Mouse (Mus musculus) forebrain, embryonic 14.5 days (tissue): ENCODE measurements around the gene Yipf3. TPM values are rescaled to one million over a fixed set of nuclear protein-coding genes. Genes with fewer than 3 reads are reported as not detected.

Experiments
- ATAC-seq: fragments of 200-750 bp; cut with Nextera tagmentation; 2 replicates; pipeline ENCODE4 v1.8.0; 2017; ENCODE audit warnings: mild to moderate bottlenecking, moderate library complexity
- DNase-seq: peaks from one replicate; pipeline ENCODE4 v3.0.0-alpha.2; 2015; ENCODE audit warnings: low spot score
- H3K27ac ChIP-seq: fragments of 300-500 bp; sonication (generic); 2 replicates; pipeline ENCODE4 v1.5.1; 2014; ENCODE audit warnings: low read depth, mild to moderate bottlenecking, control low read depth, low read length, moderate library complexity
- H3K27me3 ChIP-seq: fragments of 300-500 bp; sonication (generic); replicated peaks from 2 replicates; pipeline ENCODE4 v1.6.1; 2014; ENCODE audit warnings: low read length, control low read depth, mixed read lengths; ENCODE audit not compliant: control insufficient read depth, insufficient read depth
- H3K36me3 ChIP-seq: fragments of 300-500 bp; sonication (generic); 2 replicates; pipeline ENCODE4 v1.6.1; 2014; ENCODE audit warnings: low read length, control low read depth; ENCODE audit not compliant: control insufficient read depth, insufficient read depth
- H3K4me1 ChIP-seq: fragments of 300-500 bp; sonication (generic); 2 replicates; pipeline ENCODE4 v1.6.1; 2014; ENCODE audit warnings: antibody characterized with exemption, low read length, control low read depth; ENCODE audit not compliant: control insufficient read depth, insufficient read depth
- H3K4me2 ChIP-seq: fragments of 300-500 bp; sonication (generic); 2 replicates; pipeline ENCODE4 v1.6.1; 2014; ENCODE audit warnings: mild to moderate bottlenecking, control low read depth, low read length
- H3K4me3 ChIP-seq: fragments of 300-500 bp; sonication (generic); 2 replicates; pipeline ENCODE4 v1.5.1; 2014; ENCODE audit warnings: low read depth, low read length, control low read depth
- H3K9ac ChIP-seq: fragments of 300-500 bp; sonication (generic); 2 replicates; pipeline ENCODE4 v1.6.1; 2014; ENCODE audit warnings: mild to moderate bottlenecking, low read length, control low read depth, moderate library complexity
- H3K9me3 ChIP-seq: fragments of 300-500 bp; sonication (generic); replicated peaks from 2 replicates; pipeline ENCODE4 v1.6.1; 2016; ENCODE audit warnings: low read length, control low read depth, mixed read lengths; ENCODE audit not compliant: control insufficient read depth
- WGBS: fragments of 180-500 bp; shearing (Covaris S2); extraction: QIAGEN DNeasy Blood & Tissue Kit; methylation state at CpG from one replicate; pipeline ENCODE4 v1.1.7; 2014; 5-methylcytosine and 5-hydroxymethylcytosine counted together
- polyA plus RNA-seq: library from polyadenylated mRNA; unstranded; fragments of >200 nt; fragmentation: Nextera tagmentation; extraction: Ambion mirVana; gene quantifications from 2 replicates; pipeline ENCODE4 v1.2.1, GENCODE M21; 2014

Gene Yipf3
- polyA plus RNA-seq, 1 experiment from 2014 or later, result 97.5 TPM

DNA sequence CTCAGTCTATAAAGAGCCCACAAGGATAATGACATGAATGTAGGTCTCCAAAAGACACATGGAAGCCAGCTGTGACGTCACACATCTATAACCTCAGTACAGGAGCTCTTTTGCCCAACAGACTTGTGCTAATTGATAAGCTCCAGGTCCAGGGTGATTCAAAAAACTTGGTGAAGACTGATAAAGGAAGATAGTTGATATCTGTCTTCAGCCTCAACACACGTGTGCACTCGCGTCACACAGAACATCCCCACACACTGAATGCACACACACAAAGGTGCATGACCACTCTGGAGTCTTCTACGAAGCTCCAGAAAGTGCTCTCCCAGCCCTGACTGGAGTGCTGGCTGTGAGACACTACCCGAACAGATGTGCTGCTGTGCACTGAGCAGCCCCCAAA lies 10.8 kb upstream of the Yipf3 start:
- no peaks in the 10 kb centered on the region for H3K4me1 ChIP-seq
- no peak overlapping the region for H3K9ac ChIP-seq
- no peak overlapping the region for H3K27ac ChIP-seq
- no peaks in the 10 kb centered on the region for H3K27me3 ChIP-seq
- 93% methylated on average over 6 of the region's 6 CpGs for WGBS
- H3K36me3 ChIP-seq, result peaks cover 85% of the 10 kb centered on the region
- DNase-seq (no peak), ATAC-seq (no peak)
- H3K9me3 ChIP-seq, result no peaks in the 10 kb centered on the region
- no peak overlapping the region for H3K4me3 ChIP-seq
- no peak overlapping the region for H3K4me2 ChIP-seq

DNA sequence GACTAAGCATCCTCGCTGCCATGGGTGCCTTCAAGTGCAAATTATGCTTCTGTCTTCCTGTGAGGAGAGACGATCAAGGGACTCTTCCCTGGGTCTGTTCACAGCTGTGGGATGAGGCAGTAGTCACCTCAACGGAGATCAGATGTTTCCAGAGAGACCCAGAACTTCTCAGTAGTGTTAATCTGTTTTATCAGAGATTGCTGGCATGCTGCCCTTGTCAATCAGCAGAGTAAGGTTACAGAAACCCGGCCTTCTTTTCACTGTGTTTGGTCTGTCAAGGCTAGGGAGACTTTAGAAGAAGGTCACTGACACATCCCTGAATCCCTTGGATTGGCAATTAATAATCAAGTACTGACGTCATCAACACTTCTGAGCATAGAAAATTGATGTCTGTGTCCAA lies 10.4 kb upstream of the Yipf3 start:
- H3K4me2 ChIP-seq, result no peak overlapping the region
- H3K27me3 ChIP-seq, result no peaks in the 10 kb centered on the region
- no peak overlapping the region for H3K4me3 ChIP-seq
- no peak overlapping the region for H3K9ac ChIP-seq
- ATAC-seq, result no peak
- no peaks in the 10 kb centered on the region for H3K4me1 ChIP-seq
- H3K9me3 ChIP-seq, result no peaks in the 10 kb centered on the region
- DNase-seq, result no peak
- H3K27ac ChIP-seq, result no peak overlapping the region
- peaks cover 89% of the 10 kb centered on the region for H3K36me3 ChIP-seq
- WGBS, result 86% methylated on average over 5 of the region's 5 CpGs

- Histone ChIP-seq H3K4me2 (no peak overlapping the region), H3K4me1 (no peaks in the 10 kb centered on the region), H3K27me3 (no peaks in the 10 kb centered on the region), H3K36me3 (peaks cover 91% of the 10 kb centered on the region), H3K9me3 (no peaks in the 10 kb centered on the region), H3K9ac (no peak overlapping the region), H3K4me3 (no peak overlapping the region), H3K27ac (no peak overlapping the region)
- DNase-seq, result no peak
- ATAC-seq, result no peak
- WGBS, result 94% methylated on average over 15 of the region's 15 CpGs
These were observed 8.3 kb upstream of the Yipf3 start for GRCm38 (mm10) chr17:46239516-46240114.

- DNase-seq (no peak), ATAC-seq (no peak)
- Histone ChIP-seq H3K27ac (no peak overlapping the region), H3K36me3 (peaks cover 97% of the 10 kb centered on the region), H3K9ac (no peak overlapping the region), H3K4me1 (0 out of 2 replicates have a peak, but pooled peaks cover under 1% of the 10 kb centered on the region), H3K4me3 (no peak overlapping the region), H3K27me3 (no peaks in the 10 kb centered on the region), H3K4me2 (no peak overlapping the region), H3K9me3 (no peaks in the 10 kb centered on the region)
- WGBS, result 80% methylated on average over 11 of the region's 11 CpGs
These were observed 6.4 kb upstream of the Yipf3 start for GRCm38 (mm10) chr17:46241471-46241870.

- DNase-seq (no peak), ATAC-seq (no peak)
- Histone ChIP-seq H3K36me3 (peaks cover 89% of the 10 kb centered on the region), H3K9me3 (no peaks in the 10 kb centered on the region), H3K27ac (no peak overlapping the region), H3K27me3 (no peaks in the 10 kb centered on the region), H3K4me3 (no peak overlapping the region), H3K4me2 (no peak overlapping the region), H3K9ac (no peak overlapping the region), H3K4me1 (peaks cover 8% of the 10 kb centered on the region)
- 83% methylated on average over 13 of the region's 13 CpGs for WGBS
These were observed 5.6 kb upstream of the Yipf3 start for GRCm38 (mm10) chr17:46242274-46242673.

DNA sequence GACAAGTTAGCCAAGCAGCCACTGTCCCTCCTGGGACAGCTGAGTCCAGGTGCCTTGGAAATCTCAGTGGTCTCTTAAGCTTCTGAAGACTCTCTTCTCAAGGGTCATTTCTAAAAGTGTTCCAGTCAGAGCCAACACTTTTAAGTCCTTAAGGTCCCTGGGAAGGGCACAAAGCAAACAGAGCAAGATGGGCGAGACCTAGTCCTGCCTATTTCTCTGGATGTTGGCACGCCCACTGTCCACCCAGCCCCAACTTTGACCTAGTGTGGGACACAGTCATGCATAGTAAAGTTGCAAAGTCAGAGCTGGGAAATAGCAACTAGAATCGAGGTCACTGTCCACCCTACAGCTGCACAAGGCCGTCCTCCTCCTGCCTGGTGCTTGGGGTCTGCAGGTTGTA lies 4.9 kb upstream of the Yipf3 start:
- Histone ChIP-seq H3K36me3 (peaks cover 84% of the 10 kb centered on the region), H3K4me2 (no peak overlapping the region), H3K4me3 (no peak overlapping the region), H3K27ac (no peak overlapping the region), H3K27me3 (no peaks in the 10 kb centered on the region), H3K9me3 (no peaks in the 10 kb centered on the region), H3K9ac (no peak overlapping the region), H3K4me1 (peaks cover 8% of the 10 kb centered on the region)
- DNase-seq (no peak), ATAC-seq (no peak)
- 87% methylated on average over 4 of the region's 4 CpGs for WGBS

GRCm38 (mm10) chr17:46243624-46244023 lies 4.3 kb upstream of the Yipf3 start:
- no peak for DNase-seq
- Histone ChIP-seq H3K9ac (no peak overlapping the region), H3K9me3 (no peaks in the 10 kb centered on the region), H3K27ac (no peak overlapping the region), H3K27me3 (no peaks in the 10 kb centered on the region), H3K36me3 (peaks cover 77% of the 10 kb centered on the region), H3K4me2 (no peak overlapping the region), H3K4me1 (peaks cover 10% of the 10 kb centered on the region), H3K4me3 (no peak overlapping the region)
- WGBS, result 41% methylated on average over 2 of the region's 2 CpGs
- ATAC-seq, result no peak

DNA sequence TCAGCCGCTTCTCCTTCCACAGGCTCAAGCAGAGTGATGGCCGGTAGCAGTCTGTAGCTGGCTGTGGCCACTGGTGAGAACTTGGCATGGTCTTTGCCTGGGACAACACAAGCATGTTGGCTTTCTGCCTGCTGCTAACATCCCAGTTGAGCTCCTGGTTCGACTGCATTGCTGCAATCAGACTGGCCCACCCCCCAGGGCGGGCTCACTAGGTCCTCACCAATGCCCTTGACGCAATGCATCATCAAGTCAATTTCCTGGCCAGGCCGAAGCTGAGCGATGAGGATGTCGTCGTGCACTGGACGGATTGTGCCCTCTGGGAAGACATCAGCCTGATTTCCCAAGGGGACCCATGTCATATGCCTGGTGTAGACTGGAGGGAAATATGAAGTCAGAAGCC lies 3.3 kb upstream of the Yipf3 start:
- H3K4me2 ChIP-seq, result no peak overlapping the region
- H3K9ac ChIP-seq, result no peak overlapping the region
- no peaks in the 10 kb centered on the region for H3K9me3 ChIP-seq
- H3K4me3 ChIP-seq, result no peak overlapping the region
- H3K4me1 ChIP-seq, result peaks cover 16% of the 10 kb centered on the region
- no peaks in the 10 kb centered on the region for H3K27me3 ChIP-seq
- no peak for ATAC-seq
- no peak for DNase-seq
- peaks cover 74% of the 10 kb centered on the region for H3K36me3 ChIP-seq
- 93% methylated on average over 10 of the region's 10 CpGs for WGBS
- no peak overlapping the region for H3K27ac ChIP-seq

- Histone ChIP-seq H3K27me3 (no peaks in the 10 kb centered on the region), H3K9ac (peak overlapping the region; percentile 95), H3K4me1 (peaks cover 16% of the 10 kb centered on the region), H3K27ac (peak overlapping the region; percentile 29; the same call in 1 of the 2 replicates), H3K4me3 (peak overlapping the region; percentile 98), H3K4me2 (peak overlapping the region; percentile 86), H3K9me3 (no peaks in the 10 kb centered on the region), H3K36me3 (peaks cover 67% of the 10 kb centered on the region)
- WGBS, result under 1% methylated on average over 37 of the region's 37 CpGs
- DNase-seq (no peak), ATAC-seq (peak; percentile 49)
These were observed 276 bp downstream of the Yipf3 start for GRCm38 (mm10) chr17:46248189-46248522.
